Mouse (Mus musculus): Measurements from ENCODE around the gene Zfp113. TPM values are rescaled to one million over a fixed set of nuclear protein-coding genes. Genes with fewer than 3 reads are reported as not detected.
"Not testable (repeated sequence)": the region's sequence is repeated elsewhere in the genome, so short reads cannot be mapped to it uniquely, and the experiment has no call there.

The Zfp113 gene
- total RNA-seq, 2 experiments from 2014 or later: 10.7 to 13.4 TPM

DNA sequence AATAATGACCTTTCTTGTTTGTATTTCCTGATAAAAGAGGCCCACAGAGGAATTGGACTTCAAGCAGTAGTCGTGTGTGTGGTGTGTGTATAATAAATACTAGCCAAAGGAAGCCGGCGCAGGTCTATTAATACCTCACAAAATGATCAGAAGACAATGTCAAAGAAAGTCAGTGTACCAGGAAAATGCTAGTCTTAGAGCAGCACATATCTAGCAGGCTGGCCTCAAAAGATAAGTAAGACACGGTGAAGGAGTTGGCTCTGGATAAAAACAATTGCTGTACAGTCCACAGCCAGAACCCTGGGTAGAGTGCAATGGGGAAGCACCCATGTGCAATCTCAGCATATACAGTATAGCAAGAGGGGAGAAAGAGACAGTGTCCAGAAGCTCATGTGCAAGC, 18.3 kb downstream of the Zfp113 start:
- Histone ChIP-seq H3K27ac (no peak overlapping the region), H3K4me3 (no peak overlapping the region)
- TF ChIP-seq CTCF (IDR thresholded peaks at IDR 0.05): no peak
- intact Hi-C loops (cut with DNase I): loop anchor here (2.0 kb wide), 1 partner anchor 250 kb away; no protein-coding TSS in a partner anchor
- no peak for DNase-seq (ENCODE audit: extremely low spot score in 1 of 2, low spot score in 2 of 2)

DNA sequence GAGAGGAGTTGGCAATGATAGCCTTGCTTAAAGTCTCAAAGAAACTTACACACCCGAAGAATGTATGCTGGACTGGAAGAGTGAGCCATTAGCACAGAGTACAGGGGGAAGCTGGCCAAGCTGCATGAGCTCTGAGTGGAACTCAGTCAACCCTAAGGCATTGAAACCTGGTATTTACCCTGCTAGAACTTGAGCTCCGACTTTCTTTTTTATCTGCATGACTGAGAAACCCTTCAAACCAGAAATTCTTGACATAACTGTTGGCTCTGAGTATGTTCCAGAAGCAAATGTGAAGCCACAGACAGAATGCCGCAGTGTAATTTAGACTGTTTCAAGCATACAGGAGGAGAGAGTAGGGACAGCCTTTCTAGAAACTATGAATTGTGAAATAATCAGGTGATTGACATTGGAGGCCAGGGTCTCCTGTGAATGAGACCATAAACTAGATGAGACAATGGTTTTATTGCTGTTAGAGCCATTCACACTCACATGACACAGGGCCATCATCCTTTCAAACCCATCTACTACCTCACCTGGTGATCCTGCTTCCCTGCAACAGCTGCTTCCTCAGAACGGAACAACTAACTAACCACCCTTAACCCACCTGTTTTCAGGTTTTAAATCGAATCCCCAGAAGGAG, 23.0 kb downstream of the Zfp113 start:
- intact Hi-C loops (cut with DNase I): no loop called here
- Histone ChIP-seq H3K27ac (no peak overlapping the region), H3K4me3 (no peak overlapping the region)
- TF ChIP-seq CTCF (IDR thresholded peaks at IDR 0.05): no peak
- no peak for DNase-seq (ENCODE audit: extremely low spot score in 1 of 2, low spot score in 2 of 2)

DNA sequence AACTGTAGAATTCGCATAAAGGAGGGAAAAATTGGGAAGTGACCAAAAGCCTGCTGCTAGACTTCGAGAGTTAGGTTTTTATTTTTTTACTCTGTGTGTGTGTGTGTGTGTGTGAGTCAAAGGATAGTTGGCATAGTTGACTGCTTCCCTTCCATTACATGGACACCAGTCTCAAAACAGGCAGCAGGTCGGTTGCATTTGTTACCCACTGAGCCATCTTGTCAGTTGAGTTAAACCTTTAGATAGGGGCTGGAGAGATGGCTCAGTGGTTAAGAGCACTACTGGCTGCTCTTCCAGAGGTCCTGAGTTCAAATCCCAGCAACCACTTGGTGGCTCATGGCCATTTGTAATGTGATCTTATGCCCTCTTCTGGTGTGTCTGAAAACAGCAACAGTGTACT, 37.5 kb downstream of the Zfp113 start:
- TF ChIP-seq CTCF (IDR thresholded peaks at IDR 0.05): peak; percentile 11
- intact Hi-C loops (cut with DNase I): loop anchor here (10.0 kb wide), 1 partner anchor 333 kb away; the partner anchor contains the start of genes Mepce and Zcwpw1
- DNase-seq (ENCODE audit: extremely low spot score in 1 of 2, low spot score in 2 of 2): no peak
- Histone ChIP-seq H3K4me3 (peak overlapping the region; percentile 79; the same call in 1 of the 2 replicates), H3K27ac (no peak overlapping the region)

DNA sequence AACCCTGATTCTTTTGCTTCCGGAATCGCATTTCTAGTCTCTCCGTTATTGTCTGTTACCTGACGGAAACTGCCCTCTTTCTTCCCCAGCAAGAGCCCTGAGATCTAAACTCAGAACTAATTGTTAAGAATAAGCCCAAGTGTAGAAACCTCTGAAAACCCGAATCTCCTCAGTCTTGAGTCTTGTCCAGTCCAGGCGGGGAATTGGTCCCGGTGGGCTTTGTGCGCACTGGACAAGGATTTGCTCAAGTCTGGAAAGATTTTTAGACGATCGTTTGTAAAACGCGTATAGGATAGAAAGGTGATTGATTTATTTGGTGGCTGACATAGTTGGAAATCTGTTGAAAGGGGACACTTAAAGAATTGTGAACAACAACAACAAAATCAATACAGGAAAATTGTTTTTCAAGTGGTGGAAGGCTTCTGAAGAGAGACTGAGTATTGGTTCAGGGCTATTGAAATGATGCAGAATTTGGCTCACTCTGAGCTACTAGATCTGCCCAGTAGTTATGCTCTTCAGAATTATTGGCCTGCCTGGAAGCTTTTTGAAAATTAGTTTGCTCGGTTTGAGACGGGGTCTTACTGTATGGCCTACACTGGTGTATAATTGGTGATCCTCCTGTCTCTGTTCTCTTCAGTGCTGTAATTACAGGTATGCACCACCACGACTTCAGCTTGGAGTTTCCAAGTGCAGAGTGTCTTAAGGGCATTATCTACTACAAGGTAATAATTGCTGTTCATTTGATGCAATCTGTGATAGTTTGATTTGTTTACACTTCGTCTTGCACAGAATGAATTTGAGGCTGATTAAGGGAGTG, 38.1 kb downstream of the Zfp113 start:
- intact Hi-C loops (cut with DNase I): loop anchor here (1.0 to 10.0 kb wide), 2 partner anchors 38 to 333 kb away; partner anchors contain the start of genes Mepce, Zcwpw1 and Zfp113
- Histone ChIP-seq H3K27ac (peak overlapping the region; percentile 90), H3K4me3 (peak overlapping the region; percentile 79)
- TF ChIP-seq CTCF (IDR thresholded peaks at IDR 0.05): no peak
- DNase-seq (ENCODE audit: extremely low spot score in 1 of 2, low spot score in 2 of 2): no peak

DNA sequence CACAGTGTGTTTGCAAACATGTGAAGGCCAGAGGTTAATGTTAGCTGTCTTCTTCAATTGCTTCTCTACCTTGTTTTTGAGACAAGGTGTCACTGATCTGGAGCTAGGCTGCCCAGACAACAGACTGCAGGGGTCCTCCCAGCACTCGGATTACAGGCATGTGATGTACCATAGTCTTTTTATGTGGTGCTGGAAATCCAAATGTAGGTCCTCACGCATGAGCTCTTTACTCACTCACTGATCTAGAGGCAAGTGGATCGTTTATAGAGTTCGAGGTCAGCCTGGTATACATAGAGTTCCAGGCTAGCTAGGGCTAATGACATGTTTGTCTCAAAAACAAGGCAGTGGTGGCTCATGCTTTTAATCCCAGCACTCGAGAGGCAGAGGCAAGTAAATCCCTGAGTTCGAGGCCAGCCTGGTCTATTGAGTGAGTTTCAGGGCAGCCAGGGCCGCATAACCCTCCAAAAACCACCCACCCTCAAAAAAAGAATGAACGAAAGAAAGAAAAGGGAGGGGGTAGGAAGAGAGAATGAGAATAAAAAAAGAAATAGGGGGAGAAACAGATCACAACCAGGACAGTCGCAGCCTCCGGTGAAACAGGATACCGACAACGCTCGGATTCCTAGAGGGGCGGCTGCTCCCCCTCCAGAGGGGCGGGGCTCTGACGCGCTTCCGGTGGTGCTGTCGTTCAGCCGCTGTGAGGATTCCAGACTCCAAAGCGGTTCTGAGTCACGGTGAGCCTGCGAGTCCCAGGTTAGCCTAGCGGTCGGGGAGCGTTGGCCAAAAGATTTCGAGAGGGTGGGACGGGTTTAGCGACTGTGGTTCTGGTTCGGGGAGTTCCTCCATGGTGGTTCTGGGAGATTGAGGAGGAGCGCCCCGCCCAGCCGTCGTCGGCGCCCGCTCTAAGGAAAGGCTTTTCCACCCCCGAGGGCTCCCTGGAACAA, 39.0 kb downstream of the Zfp113 start, which contains the start of gene Zscan21:
Gene Zscan21 (plus strand): TSS at position 649 of the 944 bp plus-strand sequence.
- intact Hi-C loops (cut with DNase I): loop anchor here (1.0 to 10.0 kb wide), 2 partner anchors 39 to 332 kb away; partner anchors contain the start of genes Mepce, Zcwpw1 and Zfp113
- peak; percentile 88 to 89 for DNase-seq (ENCODE audit: extremely low spot score in 1 of 2, low spot score in 2 of 2)
- H3K27ac ChIP-seq: peak within 1 kb of the TSS; percentile 90
- H3K4me3 ChIP-seq: peak within 1 kb of the TSS; percentile 79
- TF ChIP-seq CTCF (IDR thresholded peaks at IDR 0.05): peak; percentile 14; the same call in 1 of the 2 replicates

DNA sequence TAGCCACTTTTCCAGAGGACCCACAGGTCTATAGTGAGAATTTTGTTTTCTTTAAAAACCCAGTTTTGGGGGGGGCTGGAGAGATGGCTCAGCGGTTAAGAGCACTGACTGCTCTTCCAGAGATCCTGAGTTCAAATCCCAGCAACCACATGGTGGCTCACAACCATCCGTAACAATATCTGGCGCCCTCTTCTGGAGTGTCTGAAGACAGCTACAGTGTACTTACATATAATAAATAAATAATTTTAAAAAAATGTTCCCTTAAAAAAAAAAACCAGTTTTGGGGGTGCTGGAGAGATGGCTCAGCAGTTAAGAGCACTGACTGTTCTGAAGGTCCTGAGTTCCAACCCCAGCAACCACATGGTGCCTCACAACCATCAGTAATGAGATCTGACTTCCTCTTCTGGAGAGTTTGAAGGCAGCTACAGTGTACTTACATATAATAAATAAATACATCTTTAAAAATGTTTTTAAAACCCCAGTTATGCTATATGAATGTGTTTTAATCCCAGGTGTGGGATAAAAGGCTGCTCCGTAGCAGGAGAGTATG, 45.6 kb downstream of the Zfp113 start:
- not testable (repeated sequence) for H3K4me3 ChIP-seq; DNase-seq (ENCODE audit: extremely low spot score in 1 of 2, low spot score in 2 of 2); H3K27ac ChIP-seq
- intact Hi-C loops (cut with DNase I): loop anchor here (10.0 kb wide), 1 partner anchor 325 kb away; the partner anchor contains the start of genes Mepce and Zcwpw1
- TF ChIP-seq CTCF (IDR thresholded peaks at IDR 0.05): peak; percentile 6

DNA sequence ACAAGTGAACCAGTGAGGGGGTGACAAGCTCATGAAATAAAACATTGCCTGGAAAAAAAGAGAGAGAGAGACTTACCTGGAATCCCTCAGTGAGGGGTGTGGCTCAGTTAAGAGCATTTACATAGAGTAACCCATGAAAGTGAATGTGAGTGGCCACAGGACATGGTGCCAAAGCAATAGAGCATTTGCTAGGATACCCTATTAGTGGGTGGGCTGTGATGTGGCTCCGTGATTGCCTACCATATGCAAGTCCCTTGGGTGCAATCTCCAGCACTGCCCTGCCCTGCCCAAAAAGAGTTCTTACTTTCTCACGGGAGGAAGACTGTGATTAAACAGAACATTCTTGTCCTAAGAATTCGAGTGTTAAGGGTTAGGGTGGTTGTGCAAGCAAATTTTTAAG, 48.4 kb downstream of the Zfp113 start:
- H3K4me3 ChIP-seq: no peak overlapping the region
- no peak for TF ChIP-seq CTCF (IDR thresholded peaks at IDR 0.05)
- no peak overlapping the region for H3K27ac ChIP-seq
- intact Hi-C loops (cut with DNase I): no loop called here
- no peak for DNase-seq (ENCODE audit: extremely low spot score in 1 of 2, low spot score in 2 of 2)

DNA sequence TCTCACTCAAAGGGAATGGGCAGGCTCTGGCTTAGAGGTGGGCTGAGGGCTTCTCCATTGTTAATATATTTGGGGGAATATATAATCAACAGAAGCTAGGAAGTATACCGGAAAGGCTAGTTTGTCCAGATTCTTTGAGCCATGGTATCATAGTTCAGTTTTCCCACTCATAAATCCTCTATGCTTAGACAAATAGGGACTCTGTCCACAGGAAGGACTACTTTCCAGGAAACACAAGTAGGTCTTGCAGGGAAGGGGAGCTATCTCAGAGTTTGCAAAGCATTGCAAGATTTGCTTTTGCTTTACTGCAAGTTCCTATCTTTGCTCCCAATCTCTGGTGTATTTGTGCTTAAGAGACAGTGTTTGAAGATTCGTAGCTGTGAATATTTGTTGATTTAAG, 50.6 kb downstream of the Zfp113 start:
- intact Hi-C loops (cut with DNase I): no loop called here

DNA sequence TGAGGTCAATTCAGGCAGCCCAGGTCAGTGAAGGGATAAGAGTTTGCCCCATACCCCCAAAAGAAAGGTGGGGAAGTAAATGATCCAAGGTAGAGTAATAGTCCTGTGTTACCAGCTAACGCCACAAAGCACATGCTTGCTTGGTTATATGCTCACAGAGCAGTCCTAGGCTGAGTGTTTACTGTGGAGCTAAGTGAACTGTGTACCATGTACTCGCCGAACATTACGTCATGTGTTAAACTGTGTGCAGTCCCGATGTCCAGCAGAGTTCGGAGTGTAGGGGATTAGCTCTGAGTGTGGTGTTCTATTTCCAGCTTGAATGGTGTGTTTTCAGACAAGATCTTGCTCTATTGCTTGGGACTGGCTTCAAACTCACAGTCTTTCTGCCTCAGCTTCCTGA, 61.1 kb downstream of the Zfp113 start:
- no peak for TF ChIP-seq CTCF (IDR thresholded peaks at IDR 0.05)
- Histone ChIP-seq H3K4me3 (no peak overlapping the region), H3K27ac (no peak overlapping the region)
- intact Hi-C loops (cut with DNase I): loop anchor here (10.0 kb wide), 1 partner anchor 300 kb away; no protein-coding TSS in a partner anchor
- no peak for DNase-seq (ENCODE audit: extremely low spot score in 1 of 2, low spot score in 2 of 2)

More for the DNA sequence above, 50.6 kb downstream of the Zfp113 start:
- DNase-seq (ENCODE audit: extremely low spot score in 1 of 2, low spot score in 2 of 2): no peak
- Histone ChIP-seq H3K4me3 (no peak overlapping the region), H3K27ac (no peak overlapping the region)
- no peak for TF ChIP-seq CTCF (IDR thresholded peaks at IDR 0.05)

DNA sequence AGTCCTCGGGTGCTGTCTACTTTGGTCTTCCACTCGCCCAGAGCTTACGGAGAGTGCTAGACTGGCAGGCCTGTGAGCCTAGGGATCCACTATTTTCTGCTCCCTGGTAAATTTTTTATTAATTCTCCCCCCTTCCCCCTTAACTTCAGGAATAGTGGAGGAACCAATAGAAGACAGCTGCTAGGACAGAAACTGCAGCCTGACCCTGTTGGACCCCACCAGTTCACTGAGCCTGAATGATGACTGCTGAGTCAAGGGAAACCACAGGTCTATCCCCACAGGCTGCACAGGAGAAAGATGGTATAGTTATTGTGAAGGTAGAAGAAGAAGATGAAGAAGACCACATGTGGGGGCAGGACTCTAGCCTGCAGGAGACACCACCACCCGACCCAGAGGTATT, 62.8 kb downstream of the Zfp113 start:
- intact Hi-C loops (cut with DNase I): loop anchor here (10.0 kb wide), 1 partner anchor 298 kb away; no protein-coding TSS in a partner anchor
- no peak for DNase-seq (ENCODE audit: extremely low spot score in 1 of 2, low spot score in 2 of 2)
- H3K4me3 ChIP-seq: no peak overlapping the region
- no peak overlapping the region for H3K27ac ChIP-seq
- no peak for TF ChIP-seq CTCF (IDR thresholded peaks at IDR 0.05)

DNA sequence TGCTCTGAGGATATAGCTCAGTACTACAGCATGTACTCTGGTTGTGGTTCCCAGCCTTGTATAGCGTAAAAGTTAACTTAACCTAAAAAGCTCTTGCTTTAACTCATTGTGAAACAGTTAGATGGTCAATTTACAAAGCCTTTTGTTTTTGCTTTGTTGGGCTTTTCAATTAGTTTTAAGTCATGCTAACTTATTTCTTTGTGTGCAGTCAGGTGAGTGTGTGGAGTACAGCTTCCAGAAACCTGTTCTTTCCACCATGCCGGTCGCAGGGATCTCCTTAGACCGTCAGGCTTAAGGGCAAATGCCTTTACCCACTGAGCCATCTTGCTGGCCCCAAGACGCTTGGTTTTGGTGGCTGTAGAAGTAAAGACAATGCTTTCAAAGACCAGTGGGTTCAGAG, 64.8 kb downstream of the Zfp113 start:
- no peak overlapping the region for H3K27ac ChIP-seq
- TF ChIP-seq CTCF (IDR thresholded peaks at IDR 0.05): no peak
- no peak for DNase-seq (ENCODE audit: extremely low spot score in 1 of 2, low spot score in 2 of 2)
- H3K4me3 ChIP-seq: no peak overlapping the region
- intact Hi-C loops (cut with DNase I): loop anchor here (10.0 kb wide), 1 partner anchor 296 kb away; no protein-coding TSS in a partner anchor
